Mouse (Mus musculus) hindbrain, embryonic 16.5 days (tissue): Measurements from ENCODE around the gene Celf2. TPM values are rescaled to one million over a fixed set of nuclear protein-coding genes. Genes with fewer than 3 reads are reported as not detected.

ENCODE experiments used
- ATAC-seq: fragments of 200-750 bp; cut with Nextera tagmentation; 2 replicates; pipeline ENCODE4 v1.8.0; 2017; ENCODE audit warnings: moderate TSS enrichment, moderate library complexity
- H3K27ac ChIP-seq: fragments of 300-500 bp; sonication (generic); 2 replicates; pipeline ENCODE4 v1.5.1; 2014; ENCODE audit warnings: low read depth, mild to moderate bottlenecking, control low read depth, low read length, moderate library complexity
- H3K27me3 ChIP-seq: fragments of 300-500 bp; sonication (generic); replicated peaks from 2 replicates; pipeline ENCODE4 v1.6.1; 2014; ENCODE audit warnings: low read length; ENCODE audit not compliant: control insufficient read depth, insufficient read depth
- H3K36me3 ChIP-seq: fragments of 300-500 bp; sonication (generic); 2 replicates; pipeline ENCODE4 v1.6.1; 2014; ENCODE audit warnings: mild to moderate bottlenecking, low read length, moderate library complexity, mixed read lengths; ENCODE audit not compliant: control insufficient read depth, insufficient read depth
- H3K4me1 ChIP-seq: fragments of 300-500 bp; sonication (generic); 2 replicates; pipeline ENCODE4 v1.6.1; 2014; ENCODE audit warnings: low read depth, low read length; ENCODE audit not compliant: control insufficient read depth, insufficient read depth
- H3K4me2 ChIP-seq: fragments of 300-500 bp; sonication (generic); 2 replicates; pipeline ENCODE4 v1.6.1; 2014; ENCODE audit warnings: mild to moderate bottlenecking, low read length, control low read depth, moderate library complexity
- H3K4me3 ChIP-seq: fragments of 300-500 bp; sonication (generic); 2 replicates; pipeline ENCODE4 v1.5.1; 2014; ENCODE audit warnings: mild to moderate bottlenecking, low read length, control low read depth, moderate library complexity
- H3K9ac ChIP-seq: fragments of 300-500 bp; sonication (generic); 2 replicates; pipeline ENCODE4 v1.6.1; 2014; ENCODE audit warnings: low read depth, mild to moderate bottlenecking, control low read depth, low read length, moderate library complexity
- H3K9me3 ChIP-seq: fragments of 300-500 bp; sonication (generic); 2 replicates; pipeline ENCODE4 v1.6.1; 2014; ENCODE audit warnings: mild to moderate bottlenecking, low read length, moderate library complexity; ENCODE audit not compliant: control insufficient read depth
- WGBS: fragments of 180-500 bp; shearing (Covaris S2); extraction: QIAGEN DNeasy Blood & Tissue Kit; methylation state at CpG from one replicate; pipeline ENCODE4 v1.1.7; 2014; 5-methylcytosine and 5-hydroxymethylcytosine counted together
- polyA plus RNA-seq: library from polyadenylated mRNA; unstranded; fragments of >200 nt; fragmentation: Nextera tagmentation; extraction: Ambion mirVana; gene quantifications from 2 replicates; pipeline ENCODE4 v1.2.1, GENCODE M21; 2015

The Celf2 gene
- polyA plus RNA-seq, 1 experiment from 2014 or later = 130 TPM

GRCm38 (mm10) chr2:7358816-7359215 is 150.5 kb downstream of the Celf2 start:
- WGBS = 71% methylated on average over 3 of the region's 3 CpGs
- no peak overlapping the region for H3K4me3 ChIP-seq

GRCm38 (mm10) chr2:7351234-7351633 is 158.1 kb downstream of the Celf2 start:
- Histone ChIP-seq H3K36me3 (no peaks in the 10 kb centered on the region), H3K27ac (no peak overlapping the region), H3K9ac (no peak overlapping the region), H3K9me3 (no peaks in the 10 kb centered on the region), H3K27me3 (no peaks in the 10 kb centered on the region), H3K4me3 (no peak overlapping the region), H3K4me1 (no peaks in the 10 kb centered on the region), H3K4me2 (no peak overlapping the region)
- WGBS = 81% methylated on average over 5 of the region's 5 CpGs
- no peak for ATAC-seq

More at GRCm38 (mm10) chr2:7358816-7359215, 150.5 kb downstream of the Celf2 start:
- Histone ChIP-seq H3K4me1 (no peaks in the 10 kb centered on the region), H3K27ac (no peak overlapping the region), H3K9ac (no peak overlapping the region), H3K27me3 (no peaks in the 10 kb centered on the region), H3K9me3 (no peaks in the 10 kb centered on the region), H3K4me2 (no peak overlapping the region), H3K36me3 (no peaks in the 10 kb centered on the region)
- no peak for ATAC-seq

- Histone ChIP-seq H3K4me2 (no peak overlapping the region), H3K27ac (no peak overlapping the region), H3K9ac (no peak overlapping the region), H3K36me3 (no peaks in the 10 kb centered on the region), H3K27me3 (no peaks in the 10 kb centered on the region), H3K4me3 (no peak overlapping the region), H3K9me3 (no peaks in the 10 kb centered on the region), H3K4me1 (no peaks in the 10 kb centered on the region)
- WGBS = 76% methylated on average over 4 of the region's 4 CpGs
- ATAC-seq = peak; percentile 79
Measured at GRCm38 (mm10) chr2:7346703-7347461, 162.5 kb downstream of the Celf2 start.

- H3K9me3 ChIP-seq = no peaks in the 10 kb centered on the region
- no peak overlapping the region for H3K4me2 ChIP-seq
- no peaks in the 10 kb centered on the region for H3K36me3 ChIP-seq
- H3K27me3 ChIP-seq = no peaks in the 10 kb centered on the region
- no peak for ATAC-seq
- 95% methylated on average over 2 of the region's 2 CpGs for WGBS
- no peak overlapping the region for H3K9ac ChIP-seq
- H3K4me1 ChIP-seq = no peaks in the 10 kb centered on the region
- no peak overlapping the region for H3K27ac ChIP-seq
- no peak overlapping the region for H3K4me3 ChIP-seq
Measured at GRCm38 (mm10) chr2:7344951-7345350, 164.4 kb downstream of the Celf2 start.

GRCm38 (mm10) chr2:7342911-7343478 is 166.4 kb downstream of the Celf2 start:
- Histone ChIP-seq H3K4me2 (no peak overlapping the region), H3K9ac (no peak overlapping the region), H3K27me3 (no peaks in the 10 kb centered on the region), H3K36me3 (no peaks in the 10 kb centered on the region), H3K27ac (no peak overlapping the region), H3K4me1 (no peaks in the 10 kb centered on the region), H3K4me3 (no peak overlapping the region), H3K9me3 (no peaks in the 10 kb centered on the region)
- ATAC-seq = no peak
- WGBS = 71% methylated on average over 8 of the region's 8 CpGs

GRCm38 (mm10) chr2:7334846-7335245 is 174.5 kb downstream of the Celf2 start:
- Histone ChIP-seq H3K27ac (no peak overlapping the region), H3K9me3 (no peaks in the 10 kb centered on the region), H3K4me2 (no peak overlapping the region), H3K27me3 (no peaks in the 10 kb centered on the region), H3K4me1 (no peaks in the 10 kb centered on the region), H3K36me3 (no peaks in the 10 kb centered on the region), H3K4me3 (no peak overlapping the region), H3K9ac (no peak overlapping the region)
- no peak for ATAC-seq
- WGBS = 83% methylated on average over 2 of the region's 2 CpGs

GRCm38 (mm10) chr2:7328018-7328899 is 181.1 kb downstream of the Celf2 start:
- Histone ChIP-seq H3K36me3 (no peaks in the 10 kb centered on the region), H3K27ac (no peak overlapping the region), H3K4me3 (no peak overlapping the region), H3K4me1 (no peaks in the 10 kb centered on the region), H3K9ac (no peak overlapping the region), H3K4me2 (no peak overlapping the region), H3K9me3 (no peaks in the 10 kb centered on the region), H3K27me3 (no peaks in the 10 kb centered on the region)
- WGBS = 62% methylated on average over 8 of the region's 8 CpGs
- no peak for ATAC-seq

GRCm38 (mm10) chr2:7319760-7320159 is 189.6 kb downstream of the Celf2 start:
- H3K9ac ChIP-seq = no peak overlapping the region
- H3K4me1 ChIP-seq = no peaks in the 10 kb centered on the region
- ATAC-seq = no peak
- no peak overlapping the region for H3K27ac ChIP-seq
- H3K4me3 ChIP-seq = no peak overlapping the region
- 35% methylated on average over 3 of the region's 3 CpGs for WGBS
- no peaks in the 10 kb centered on the region for H3K36me3 ChIP-seq
- no peaks in the 10 kb centered on the region for H3K27me3 ChIP-seq
- H3K4me2 ChIP-seq = no peak overlapping the region
- no peaks in the 10 kb centered on the region for H3K9me3 ChIP-seq

GRCm38 (mm10) chr2:7311776-7312175 is 197.6 kb downstream of the Celf2 start:
- Histone ChIP-seq H3K4me3 (no peak overlapping the region), H3K4me2 (no peak overlapping the region), H3K4me1 (peaks cover 15% of the 10 kb centered on the region), H3K36me3 (no peaks in the 10 kb centered on the region), H3K27me3 (no peaks in the 10 kb centered on the region), H3K27ac (no peak overlapping the region), H3K9me3 (no peaks in the 10 kb centered on the region), H3K9ac (no peak overlapping the region)
- ATAC-seq = no peak
- 24% methylated on average over 3 of the region's 3 CpGs for WGBS
